ENCODE assay signal across 14 mouse cellular contexts in genomic region chr3:62271703-62272102, GRCm38 (mm10).
DNase-seq lines count a peak whose midpoint lies in the region; ATAC-seq and TF ChIP-seq lines count a peak whose summit lies in the region.
"Had no signal": no experiment of that assay in that cellular context is flagged by ENCODE, and none has a peak within 500 bp of the region (broad histone marks: within the 10 kb centered on the region; RNA-seq: fewer than 3 reads in every experiment).

No protein-coding gene starts in this region.

- no peaks in the 10 kb centered on the region for H3K36me3 ChIP-seq in forebrain, embryonic 14.5 days (ENCODE audit: control insufficient read depth, insufficient read depth, low read length)
- no peaks in the 10 kb centered on the region for H3K36me3 ChIP-seq in forebrain, embryonic 16.5 days (ENCODE audit: control insufficient read depth, insufficient read depth)
- H3K36me3 ChIP-seq: limb, embryonic 15.5 days had no signal

- H3K4me3 ChIP-seq in forebrain, embryonic 14.5 days (ENCODE audit: low read depth, low read length): no peak overlapping the region
- H3K4me3 ChIP-seq in forebrain, embryonic 16.5 days (replicated peaks; ENCODE audit: low read length): no peak overlapping the region
- peak overlapping the region; percentile 12; the same call in 1 of the 2 replicates for H3K4me3 ChIP-seq in layer of hippocampus, adult 2 months
- H3K4me3 ChIP-seq: gastrocnemius, adult 2 months; limb, embryonic 15.5 days had no signal

- H3K4me1 ChIP-seq in forebrain, embryonic 14.5 days (ENCODE audit: control insufficient read depth, insufficient read depth, low read length): no peaks in the 10 kb centered on the region
- H3K4me1 ChIP-seq in forebrain, embryonic 16.5 days (replicated peaks; ENCODE audit: control insufficient read depth, insufficient read depth, low read length): no peaks in the 10 kb centered on the region
- H3K4me1 ChIP-seq: limb, embryonic 15.5 days had no signal

- no peaks in the 10 kb centered on the region for H3K27me3 ChIP-seq in forebrain, embryonic 14.5 days (replicated peaks; ENCODE audit: control insufficient read depth, insufficient read depth, low read length)
- H3K27me3 ChIP-seq in forebrain, embryonic 16.5 days (replicated peaks; ENCODE audit: control insufficient read depth, insufficient read depth, low read length): no peaks in the 10 kb centered on the region
- H3K27me3 ChIP-seq: limb, embryonic 15.5 days had no signal

- 53% methylated on average over 4 of the region's 4 CpGs for WGBS in forebrain, embryonic 14.5 days
- WGBS in forebrain, embryonic 16.5 days: 37% methylated on average over 4 of the region's 4 CpGs

- DNase-seq in forebrain, embryonic 14.5 days (ENCODE audit: low spot score): peak; percentile 32
- peak; percentile 64 for DNase-seq in brain, adult 2 months (ENCODE audit: low read depth, low spot score)
- peak; percentile 43 to 75 for DNase-seq in layer of hippocampus, adult 2 months (ENCODE audit: low spot score in 2 of 2)
- peak; percentile 3 for DNase-seq in left cerebral cortex, postnatal 4 days
- no peak for DNase-seq in yolk sac, embryonic 10.5 days (ENCODE audit: low spot score)
- no peak for DNase-seq in spleen, postnatal 4 days (ENCODE audit: low spot score in 2 of 2)
- DNase-seq: cerebellum, postnatal 25 days; gastrocnemius, adult 2 months; kidney, postnatal 4 days; lung, embryonic 14.5 days; thymus, adult 18-20 months had no signal

- ATAC-seq in forebrain, embryonic 14.5 days: no peak
- no peak for ATAC-seq in forebrain, embryonic 16.5 days
- ATAC-seq in megakaryocyte progenitor cell, adult 5-6 weeks (replicated peaks; ENCODE audit: poor library complexity): no peak

- H3K4me2 ChIP-seq in forebrain, embryonic 14.5 days (ENCODE audit: low read length): no peak overlapping the region
- no peak overlapping the region for H3K4me2 ChIP-seq in forebrain, embryonic 16.5 days (ENCODE audit: low read length)
- H3K4me2 ChIP-seq: limb, embryonic 15.5 days; lung, embryonic 14.5 days had no signal

- no peak overlapping the region for H3K27ac ChIP-seq in forebrain, embryonic 14.5 days (ENCODE audit: low read depth, low read length)
- H3K27ac ChIP-seq in forebrain, embryonic 16.5 days (ENCODE audit: low read length): no peak overlapping the region
- peak overlapping the region; percentile 63 for H3K27ac ChIP-seq in layer of hippocampus, adult 2 months
- H3K27ac ChIP-seq: gastrocnemius, adult 2 months; limb, embryonic 15.5 days had no signal

- no peaks in the 10 kb centered on the region for H3K9me3 ChIP-seq in forebrain, embryonic 14.5 days (replicated peaks; ENCODE audit: control insufficient read depth, low read length)
- H3K9me3 ChIP-seq in forebrain, embryonic 16.5 days (ENCODE audit: control insufficient read depth, low read length): no peaks in the 10 kb centered on the region
- H3K9me3 ChIP-seq: limb, embryonic 15.5 days had no signal

- TF ChIP-seq CTCF in layer of hippocampus, adult 2 months (conservative IDR thresholded peaks at IDR 0.05): no peak

- no peak overlapping the region for H3K9ac ChIP-seq in forebrain, embryonic 14.5 days (ENCODE audit: low read length)
- no peak overlapping the region for H3K9ac ChIP-seq in forebrain, embryonic 16.5 days (replicated peaks; ENCODE audit: low read depth, low read length)
- H3K9ac ChIP-seq: limb, embryonic 15.5 days; lung, embryonic 14.5 days had no signal

- intact Hi-C loops in left cerebral cortex, postnatal 4 days (cut with DNase I): no loop called here

Comparison
In these comparisons a context has a peak if more than half of its experiments do, and no peak if none do; other contexts are left out.
1. DNase-seq: peak in forebrain, embryonic 14.5 days (single experiment), brain, adult 2 months (single experiment), layer of hippocampus, adult 2 months (2 of 2) and left cerebral cortex, postnatal 4 days (single experiment); none in yolk sac, embryonic 10.5 days (single experiment) and spleen, postnatal 4 days (0 of 2).